ENCODE assay signal across 9 mouse cellular contexts in the genomic region with DNA sequence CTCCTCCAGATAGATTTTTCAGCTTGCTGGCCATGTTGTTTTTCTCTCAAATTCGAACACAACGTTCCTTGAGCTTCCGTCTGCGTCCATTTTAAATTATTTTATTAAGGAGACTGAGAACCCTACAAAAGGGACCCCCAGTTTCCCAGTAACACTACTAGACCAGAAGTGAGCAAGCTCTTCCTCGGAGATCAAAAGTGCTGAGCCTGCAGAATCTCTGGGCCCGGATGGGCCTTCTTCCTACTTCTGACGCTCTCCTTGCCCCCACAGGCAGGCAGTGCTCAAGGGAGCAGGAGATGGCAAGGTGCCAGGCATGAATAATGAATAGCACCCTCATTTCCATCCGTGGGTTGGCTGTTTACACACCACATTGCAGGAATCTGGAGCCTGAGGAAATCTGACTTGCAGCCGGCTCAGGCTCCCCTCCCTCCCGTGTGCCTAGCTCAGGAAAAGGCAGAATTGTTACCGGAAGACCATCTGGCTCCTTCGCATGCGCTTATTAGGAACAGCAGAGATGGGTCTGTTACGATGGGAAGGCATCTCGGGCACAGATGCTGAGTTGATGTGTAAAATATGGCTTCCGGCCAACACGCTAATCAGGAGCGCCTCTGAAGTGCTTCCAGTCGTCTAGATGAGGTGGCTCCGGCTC.
DNase-seq lines count a peak whose midpoint lies in the region; ATAC-seq and TF ChIP-seq lines count a peak whose summit lies in the region.
"Had no signal": no experiment of that assay in that cellular context is flagged by ENCODE, and none has a peak within 500 bp of the region (broad histone marks: within the 10 kb centered on the region; RNA-seq: fewer than 3 reads in every experiment).

No protein-coding gene starts in this region.

- H3K4me3 ChIP-seq in kidney, postnatal 0 days (replicated peaks; ENCODE audit: low read depth, low read length), result no peak overlapping the region
- H3K4me3 ChIP-seq in limb, embryonic 11.5 days (ENCODE audit: low read depth, low read length), result no peak overlapping the region
- H3K4me3 ChIP-seq: megakaryocyte, embryonic 14.5 days had no signal

- no peak overlapping the region for H3K4me2 ChIP-seq in kidney, postnatal 0 days (ENCODE audit: low read length)
- H3K4me2 ChIP-seq in limb, embryonic 11.5 days (ENCODE audit: low read depth, severe bottlenecking), result no peak overlapping the region

- no peak overlapping the region for H3K9ac ChIP-seq in kidney, postnatal 0 days (ENCODE audit: low read depth, low read length)
- H3K9ac ChIP-seq in limb, embryonic 11.5 days (ENCODE audit: low read length), result no peak overlapping the region

- H3K27me3 ChIP-seq in kidney, postnatal 0 days (ENCODE audit: insufficient read depth, low read length), result no peaks in the 10 kb centered on the region
- no peaks in the 10 kb centered on the region for H3K27me3 ChIP-seq in limb, embryonic 11.5 days (ENCODE audit: control insufficient read depth, insufficient read depth, low read length)

- no peak for ATAC-seq in kidney, postnatal 0 days (replicated peaks; ENCODE audit: low FRiP score, low read depth)
- ATAC-seq in limb, embryonic 11.5 days (ENCODE audit: insufficient number of reproducible peaks, low FRiP score, low TSS enrichment, low read depth), result no peak
- no peak for ATAC-seq in granulocyte monocyte progenitor cell, adult 5-6 weeks (replicated peaks; ENCODE audit: poor library complexity, severe bottlenecking)

- peak; percentile 25 for DNase-seq in adrenal gland, postnatal 14 days
- DNase-seq in adrenal gland, adult 2 months, result no peak
- peak; percentile 65 for DNase-seq in brain, embryonic 18.5 days (ENCODE audit: low read depth, low spot score)
- peak; percentile 37 for DNase-seq in kidney, postnatal 0 days (ENCODE audit: low spot score)
- DNase-seq in limb, embryonic 11.5 days (ENCODE audit: low spot score), result peak; percentile 30
- peak; percentile 90 for DNase-seq in right cerebral cortex, adult 18-20 months
- no peak for DNase-seq in spleen, adult 18-20 months

- no peaks in the 10 kb centered on the region for H3K36me3 ChIP-seq in kidney, postnatal 0 days (ENCODE audit: insufficient read depth, low read length)
- H3K36me3 ChIP-seq in limb, embryonic 11.5 days (ENCODE audit: control insufficient read depth, insufficient read depth, low read length), result no peaks in the 10 kb centered on the region

- 54% methylated on average over 20 of the region's 20 CpGs for WGBS in kidney, postnatal 0 days
- 66% methylated on average over 20 of the region's 20 CpGs for WGBS in limb, embryonic 11.5 days

- H3K9me3 ChIP-seq in kidney, postnatal 0 days (replicated peaks; ENCODE audit: low read length), result no peaks in the 10 kb centered on the region
- no peaks in the 10 kb centered on the region for H3K9me3 ChIP-seq in limb, embryonic 11.5 days (ENCODE audit: control insufficient read depth, low read length)
- H3K9me3 ChIP-seq: megakaryocyte, embryonic 14.5 days had no signal

- TF ChIP-seq CTCF in kidney, postnatal 0 days (IDR thresholded peaks at IDR 0.05; ENCODE audit: low read depth), result no peak

- H3K4me1 ChIP-seq in kidney, postnatal 0 days (replicated peaks; ENCODE audit: insufficient read depth, low read length), result no peaks in the 10 kb centered on the region
- H3K4me1 ChIP-seq in limb, embryonic 11.5 days (ENCODE audit: control insufficient read depth, insufficient read depth, low read length), result no peaks in the 10 kb centered on the region
- H3K4me1 ChIP-seq: megakaryocyte, embryonic 14.5 days had no signal

- H3K27ac ChIP-seq in kidney, postnatal 0 days, result no peak overlapping the region
- no peak overlapping the region for H3K27ac ChIP-seq in limb, embryonic 11.5 days (replicated peaks; ENCODE audit: low read depth, low read length)

Comparison
In these comparisons a context has a peak if more than half of its experiments do, and no peak if none do; other contexts are left out.
1. DNase-seq: peak in adrenal gland, postnatal 14 days (single experiment), brain, embryonic 18.5 days (single experiment), kidney, postnatal 0 days (single experiment), limb, embryonic 11.5 days (single experiment) and right cerebral cortex, adult 18-20 months (single experiment); none in adrenal gland, adult 2 months (single experiment) and spleen, adult 18-20 months (0 of 2).